Mouse (Mus musculus) T-helper 1 cell (primary cell): ENCODE measurements at regions not wholly inside any gene's neighbourhood (a gene's known extent, or its start where the extent isn't known, plus 50 kb on each side); places are given as distances from the start of the nearest gene placed in this dataset.
"Not testable (repeated sequence)": the region's sequence is repeated elsewhere in the genome, so short reads cannot be mapped to it uniquely, and the experiment has no call there.

Experiments
- in situ Hi-C: fragments of 300-600 bp; cut with MboI, MseI; formaldehyde crosslinking; loops from one replicate; pipeline ENCODE4 v1.15.1; 2025; ENCODE audit warnings: high pct_unique_total_duplicates

GRCm38 (mm10) chr1:140018756-140019155, 160.3 kb upstream of the Cfhr2 start:
- in situ Hi-C loops: no loop called here

- in situ Hi-C loops: loop anchor here (10.0 kb wide), 1 partner anchor 1259 kb away; no protein-coding TSS in a partner anchor
These were observed 127.5 kb upstream of the Cfhr2 start for GRCm38 (mm10) chr1:139986036-139986435.

- in situ Hi-C loops: no loop called here
These were observed 93.3 kb upstream of the Cfhr2 start for GRCm38 (mm10) chr1:139951821-139952220.

- in situ Hi-C loops: not testable (repeated sequence)
These were observed 70.8 kb upstream of the Cfhr2 start for GRCm38 (mm10) chr1:139929321-139929720.
